Mouse (Mus musculus) activated CD4-positive, CD25-positive, alpha-beta regulatory T cell (primary cell): Measurements from ENCODE around the gene Olfr543. TPM values are rescaled to one million over a fixed set of nuclear protein-coding genes. Genes with fewer than 3 reads are reported as not detected.

Experiments
- polyA plus RNA-seq, 2 experiments: library from polyadenylated mRNA; unstranded; fragments of 100-300 nt; shearing (Covaris generic); gene quantifications; one replicate each; pipeline ENCODE4 v1.2.1; 2017

Gene Olfr543
- polyA plus RNA-seq = under 1 TPM in 1 of 2 experiments, not detected in 1; 0.12 TPM

GRCm38 (mm10) chr7:102481579-102481978 lies at the start of gene Olfr543:
Gene Olfr543, minus strand, starts transcription at chr7:102481679.

GRCm38 (mm10) chr7:102499473-102499872 lies 18.0 kb upstream of the Olfr543 start, which contains the start of gene Olfr545:
Gene Olfr545, minus strand, starts transcription at chr7:102499573.

DNA sequence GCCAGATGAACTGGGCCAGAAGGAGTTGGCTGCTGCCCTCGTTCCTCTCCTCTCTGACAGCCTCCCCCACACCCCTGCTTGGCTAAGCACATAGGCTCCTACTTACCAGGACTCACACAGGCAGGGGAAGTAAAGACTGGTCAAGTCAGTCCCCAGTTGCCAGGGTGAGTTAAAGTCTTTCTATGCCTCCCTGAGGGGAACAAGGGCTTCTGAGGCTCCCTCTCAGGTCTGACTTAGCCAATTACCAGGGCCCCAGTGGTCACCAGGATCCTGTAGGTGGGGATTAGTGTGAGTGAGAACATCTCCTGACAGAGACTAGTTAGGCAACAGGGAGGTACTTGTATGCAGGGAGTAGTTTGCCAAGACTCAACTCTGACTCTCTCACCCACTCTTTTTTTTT lies 6.7 kb upstream of the Olfr543 start, which contains the start of gene Olfr544:
Gene Olfr544 (minus strand): TSS at position 153 of the 400 bp plus-strand sequence.

GRCm38 (mm10) chr7:102441657-102442391 lies 39.7 kb downstream of the Olfr543 start, which contains the start of gene Rrm1:
Gene Rrm1, plus strand, starts transcription at chr7:102441695.

Other genes with a start within 250 kb of the Olfr543 start
- 100 to 1,000 TPM; 350 to 377 TPM for gene Rhog, start 225.6 kb downstream of the Olfr543 start, polyA plus RNA-seq
- gene Stim1, start 213.9 kb downstream of the Olfr543 start, polyA plus RNA-seq = 10 to 100 TPM; 61.4 to 81.9 TPM
- 10 to 100 TPM; 51.7 to 53.1 TPM for gene Rrm1, start 40.0 kb downstream of the Olfr543 start, polyA plus RNA-seq
- under 1 TPM in 1 of 2 experiments, not detected in 1; 0.84 TPM for gene Olfr544, start 6.6 kb upstream of the Olfr543 start, polyA plus RNA-seq
- gene Olfr545, start 17.9 kb upstream of the Olfr543 start, polyA plus RNA-seq = under 1 TPM in 1 of 2 experiments, not detected in 1; 0.41 TPM
- not detected for gene Olfr547, start 53.1 kb upstream of the Olfr543 start, polyA plus RNA-seq
- not detected for gene Olfr548-ps1, start 59.2 kb upstream of the Olfr543 start, polyA plus RNA-seq
- not detected for gene Olfr549, start 68.2 kb upstream of the Olfr543 start, polyA plus RNA-seq
- gene Trim21, start 83.8 kb upstream of the Olfr543 start, polyA plus RNA-seq = 100 to 1,000 TPM in 1 of 2 experiments, 10 to 100 TPM in 1; 88.3 to 105 TPM
- gene Olfr550, start 89.8 kb upstream of the Olfr543 start, polyA plus RNA-seq = not detected
- not detected for gene Olfr551, start 110.2 kb upstream of the Olfr543 start, polyA plus RNA-seq
- under 1 TPM in 1 of 2 experiments, not detected in 1; 0.04 TPM for gene Olfr552, start 116.1 kb upstream of the Olfr543 start, polyA plus RNA-seq
- under 1 TPM in 1 of 2 experiments, not detected in 1; 0.41 TPM for gene Olfr553, start 136.5 kb upstream of the Olfr543 start, polyA plus RNA-seq
- under 1 TPM in 1 of 2 experiments, not detected in 1; 0.45 TPM for gene Olfr554, start 156.8 kb upstream of the Olfr543 start, polyA plus RNA-seq
- gene Olfr555, start 177.1 kb upstream of the Olfr543 start, polyA plus RNA-seq = not detected
- gene Olfr556, start 183.2 kb upstream of the Olfr543 start, polyA plus RNA-seq = under 1 TPM in 1 of 2 experiments, not detected in 1; 0.07 TPM
- 1 to 10 TPM; 8.6 to 9.5 TPM for gene Trim68, start 205.6 kb upstream of the Olfr543 start, polyA plus RNA-seq
- not detected for gene Olfr557, start 214.2 kb upstream of the Olfr543 start, polyA plus RNA-seq
- not detected for gene Olfr558, start 220.5 kb upstream of the Olfr543 start, polyA plus RNA-seq
- not detected for gene Olfr33, start 237.4 kb upstream of the Olfr543 start, polyA plus RNA-seq
- gene Olfr559, start 245.8 kb upstream of the Olfr543 start, polyA plus RNA-seq = not detected